Mouse (Mus musculus) myocyte (in vitro differentiated cells): Measurements from ENCODE around the gene Uba7.

Experiments used
- E2F4 ChIP-seq: IDR thresholded peaks from one replicate; pipeline ENCODE4 v1.6.1; 2011; ENCODE audit warnings: mild to moderate bottlenecking, control low read depth, moderate library complexity; ENCODE audit not compliant: insufficient read depth
- POLR2A ChIP-seq: IDR thresholded peaks from one replicate; pipeline ENCODE4 v1.6.1; 2011; ENCODE audit warnings: low read depth, mild to moderate bottlenecking, control low read depth, moderate library complexity; ENCODE audit not compliant: insufficient read length

DNA sequence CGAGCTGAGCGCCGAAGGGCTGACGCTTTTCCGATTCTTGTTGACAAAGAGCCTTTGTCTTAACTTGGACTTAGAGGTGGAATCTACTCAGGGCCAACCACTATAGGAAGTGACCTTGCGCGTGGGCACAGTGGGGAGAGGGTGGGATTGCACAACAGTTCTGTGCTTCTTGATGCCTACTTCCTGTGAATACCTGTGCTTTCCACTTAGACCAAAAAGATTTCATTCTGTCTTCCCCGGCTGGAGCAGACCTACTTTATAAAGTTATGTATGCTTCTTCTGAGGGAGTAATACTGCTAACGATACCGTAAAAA, 25.4 kb upstream of the Uba7 start, which contains the start of gene Traip:
- no peak for TF ChIP-seq POLR2A
- no peak for TF ChIP-seq E2F4
